Comparison of ENCODE assay signal across 27 mouse cellular contexts in genomic region chr5:100863091-100863490, GRCm38 (mm10). TPM values are rescaled to one million over a fixed set of nuclear protein-coding genes. Genes with fewer than 3 reads are reported as not detected.
"Had no signal": no experiment of that assay in that cellular context is flagged by ENCODE, and none has a peak within 500 bp of the region (broad histone marks: within the 10 kb centered on the region; RNA-seq: fewer than 3 reads in every experiment).

No protein-coding gene starts in this region.

- H3K36me3 ChIP-seq: heart, embryonic 10.5 days; hindbrain, embryonic 10.5 days; hindbrain, embryonic 12.5 days; intestine, embryonic 15.5 days; limb, embryonic 10.5 days; limb, embryonic 12.5 days; liver, embryonic 13.5 days had no signal

- H3K27me3 ChIP-seq: heart, embryonic 12.5 days; hindbrain, embryonic 12.5 days; intestine, embryonic 15.5 days; limb, embryonic 12.5 days; liver, embryonic 13.5 days had no signal

- ATAC-seq: hindbrain, embryonic 16.5 days; inflammation-experienced regulatory T-cells, adult 6 months; intestine, embryonic 15.5 days; intestine, postnatal 0 days had no signal

- H3K4me1 ChIP-seq: hindbrain, embryonic 12.5 days; limb, embryonic 10.5 days; limb, embryonic 12.5 days had no signal

- DNase-seq: gastrocnemius, adult 2 months; gastrocnemius, postnatal 10 days; gastrocnemius, postnatal 25 days; heart, adult 18-20 months; heart, postnatal 10 days; heart, postnatal 4 days; kidney, adult 18-20 months; kidney, adult 8-10 months; kidney, postnatal 10 days; kidney, postnatal 25 days; kidney, postnatal 4 days; layer of hippocampus, adult 9-11 months; layer of hippocampus, postnatal 36 days; liver; liver, embryonic 13.5 days had no signal

- H3K4me3 ChIP-seq: gastrocnemius, adult 2 months; heart, embryonic 10.5 days; heart, embryonic 12.5 days; hindbrain, embryonic 10.5 days; hindbrain, embryonic 12.5 days; intestine, embryonic 15.5 days; limb, embryonic 10.5 days; limb, embryonic 12.5 days; liver, embryonic 13.5 days had no signal

- H3K27ac ChIP-seq: gastrocnemius, adult 2 months; heart, embryonic 10.5 days; hindbrain, embryonic 10.5 days; hindbrain, embryonic 12.5 days; hindbrain, embryonic 14.5 days; intestine, embryonic 15.5 days; limb, embryonic 10.5 days; limb, embryonic 12.5 days; liver, embryonic 13.5 days had no signal

RNA-seq across cellular contexts. Expression of gene Gpat3, which starts 17.6 kb away (rescaled TPM):
- total RNA-seq: granulocyte monocyte progenitor cell, adult 5-6 weeks had no signal
